Mouse (Mus musculus): ENCODE results near the gene Tfap2a. TPM values are rescaled to one million over a fixed set of nuclear protein-coding genes. Genes with fewer than 3 reads are reported as not detected.

The Tfap2a gene
- total RNA-seq, 2 experiments from 2014 or later = 0.32 to 0.66 TPM

DNA sequence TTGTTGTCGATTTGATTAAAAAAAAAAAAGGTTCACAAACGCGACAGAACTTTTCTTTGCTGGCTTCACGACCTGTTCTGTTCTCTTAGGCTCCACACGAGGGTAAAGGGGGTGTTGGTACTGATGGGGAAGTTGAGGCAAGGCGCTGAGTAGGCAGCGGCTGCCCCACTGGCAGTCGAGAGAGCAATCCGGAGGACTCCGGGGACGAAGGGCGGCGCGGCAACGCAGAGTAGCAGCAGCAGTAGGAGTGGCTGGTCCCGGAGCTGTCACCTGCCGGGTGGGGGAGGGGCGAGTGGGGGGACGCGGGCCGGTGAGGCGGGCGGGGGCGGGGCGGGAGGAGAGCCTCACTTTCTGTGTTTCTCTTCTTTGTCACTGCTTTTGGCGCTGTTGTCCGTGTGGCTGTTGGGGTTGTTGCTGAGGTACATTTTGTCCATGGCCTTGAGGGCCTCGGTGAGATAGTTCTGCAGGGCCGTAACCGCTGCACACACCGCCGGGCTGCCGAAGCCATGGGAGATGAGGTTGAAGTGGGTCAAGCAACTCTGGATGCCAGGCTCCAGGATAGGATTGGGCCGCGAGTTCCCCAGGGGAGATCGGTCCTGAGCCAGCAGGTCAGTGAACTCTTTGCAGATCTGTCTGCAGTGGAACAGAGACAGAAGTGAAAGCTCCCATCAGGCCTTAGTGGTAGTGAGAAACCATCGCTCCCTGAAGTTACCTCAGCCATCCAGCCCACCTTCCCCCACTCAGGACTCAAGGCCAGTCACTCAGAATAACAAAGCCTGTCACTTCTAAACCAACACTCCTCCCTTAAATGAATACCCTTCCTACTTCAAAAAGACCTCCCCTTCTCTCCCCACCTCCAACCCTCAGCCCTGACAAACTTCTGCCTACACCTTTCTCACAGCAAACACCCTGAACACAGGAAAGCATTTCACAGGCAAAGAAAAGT lies 21.1 kb downstream of the Tfap2a start:
- intact Hi-C loops (cut with DNase I) = no loop called here

DNA sequence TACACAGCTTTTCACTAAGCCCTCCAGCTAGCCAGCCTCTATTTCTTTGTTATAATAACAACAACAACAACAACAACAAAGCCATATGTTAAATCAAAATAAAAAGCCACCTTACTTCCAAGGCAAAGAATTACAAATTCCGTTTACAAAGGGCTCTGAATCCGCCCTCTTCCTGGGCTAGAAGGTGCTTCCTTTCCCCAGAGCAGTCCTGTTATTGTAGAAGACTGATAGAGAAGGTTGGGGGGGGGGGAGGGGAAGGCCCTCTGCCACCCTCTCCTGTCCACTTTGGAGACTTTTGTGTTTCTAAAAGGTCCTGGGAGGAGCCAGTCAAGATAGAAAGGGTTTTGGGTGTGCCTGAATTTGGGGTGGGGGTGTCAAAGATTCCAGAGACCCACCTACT lies 23.6 kb downstream of the Tfap2a start:
- no peak for DNase-seq

More for the DNA sequence above, 21.1 kb downstream of the Tfap2a start:
- no peak for DNase-seq

DNA sequence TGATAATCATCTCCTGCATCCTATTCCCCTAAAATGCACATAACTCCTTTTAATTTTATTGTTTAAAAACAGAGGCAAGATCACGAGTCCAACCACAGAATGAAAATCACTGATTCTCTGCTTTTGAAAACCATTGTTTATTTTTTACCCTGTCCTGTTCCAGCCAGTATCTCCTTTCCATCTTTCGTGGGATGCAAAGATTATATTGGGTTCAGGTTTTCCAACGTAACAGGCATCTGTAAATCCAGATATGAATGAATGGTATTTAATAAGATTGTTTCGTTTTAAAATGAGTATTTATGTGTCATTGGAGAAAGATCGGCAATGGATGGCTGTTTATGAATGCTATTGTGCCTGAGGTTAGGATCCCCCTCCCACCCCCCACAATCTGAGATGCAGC lies 24.5 kb downstream of the Tfap2a start:
- intact Hi-C loops (cut with DNase I) = no loop called here
- DNase-seq = no peak

More for the DNA sequence above, 23.6 kb downstream of the Tfap2a start:
- intact Hi-C loops (cut with DNase I) = no loop called here

DNA sequence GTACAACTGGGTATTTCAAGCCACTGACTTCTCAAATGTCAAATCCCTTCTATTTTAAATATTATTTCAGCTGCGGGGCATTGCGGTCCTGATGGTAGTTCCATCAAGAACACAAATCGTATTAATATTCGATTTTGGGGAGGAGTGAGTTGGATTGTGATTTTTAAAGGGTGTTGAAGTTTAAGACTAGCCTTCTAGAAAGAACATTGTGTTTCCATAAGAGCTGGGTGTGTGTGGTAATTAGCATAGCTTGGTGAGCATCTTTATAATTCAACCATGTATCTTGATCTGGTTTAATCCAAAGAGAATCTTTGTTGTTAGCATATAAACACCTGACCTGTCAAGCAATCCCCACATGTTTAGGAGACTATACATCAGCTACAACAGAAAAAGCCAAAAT lies 24.9 kb downstream of the Tfap2a start:
- no peak for DNase-seq
- intact Hi-C loops (cut with DNase I) = no loop called here

DNA sequence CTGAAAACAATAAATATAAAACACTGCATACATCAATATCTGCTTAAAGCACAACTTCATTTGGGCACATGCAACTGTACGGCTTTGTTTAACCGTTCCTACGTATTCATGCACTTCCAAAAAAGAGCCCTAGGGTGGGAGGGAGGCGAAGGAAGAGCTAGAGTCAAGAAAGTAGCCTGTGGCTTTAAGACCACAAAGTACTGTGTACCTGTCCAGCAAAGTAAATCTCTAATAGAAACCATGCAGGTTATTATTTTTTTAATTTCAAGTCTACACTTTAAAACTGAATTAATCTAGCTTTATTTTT lies 25.7 kb downstream of the Tfap2a start:
- DNase-seq = no peak
- intact Hi-C loops (cut with DNase I) = no loop called here

DNA sequence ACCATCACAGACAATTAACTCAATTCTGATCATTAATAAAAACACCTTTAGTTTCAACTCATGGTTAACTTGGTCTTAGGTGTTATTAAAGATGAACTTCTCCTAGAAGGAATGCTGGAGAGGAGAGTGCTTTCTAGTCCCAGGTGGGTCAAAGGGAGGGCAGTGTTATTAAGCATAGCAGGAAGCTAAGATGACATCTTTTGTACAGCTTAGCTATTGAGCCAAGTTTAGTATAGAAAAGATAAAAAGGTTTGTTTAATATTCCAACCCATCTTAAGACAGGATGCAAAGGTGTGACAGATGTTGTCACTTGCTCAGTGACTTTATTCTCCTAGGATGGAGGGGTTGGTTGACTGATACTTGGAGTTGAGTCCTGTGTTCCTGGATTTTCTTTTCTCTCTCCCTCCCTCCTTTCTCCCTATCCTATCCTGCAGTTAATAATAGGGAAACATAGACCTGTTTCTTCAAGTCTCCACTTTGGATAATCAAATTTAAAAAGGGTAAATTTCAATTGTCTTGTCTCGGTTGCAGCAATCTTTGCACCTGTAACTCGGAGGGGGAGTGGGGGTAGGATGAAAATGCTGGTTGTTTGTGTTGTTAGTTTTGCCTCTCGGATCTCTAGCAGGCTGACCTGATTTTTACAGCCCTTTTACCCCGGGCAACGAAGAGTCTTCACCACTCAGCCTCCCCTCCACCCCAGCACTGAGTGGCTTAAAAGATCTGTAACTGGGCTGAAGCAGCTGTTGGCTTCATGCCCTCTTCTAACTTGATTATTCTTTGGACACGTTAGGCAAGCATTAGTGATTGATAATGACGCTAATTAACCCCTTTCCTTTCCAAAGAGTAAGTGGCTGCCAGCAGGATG lies 26.3 kb downstream of the Tfap2a start:
- no peak for DNase-seq
- intact Hi-C loops (cut with DNase I) = no loop called here

DNA sequence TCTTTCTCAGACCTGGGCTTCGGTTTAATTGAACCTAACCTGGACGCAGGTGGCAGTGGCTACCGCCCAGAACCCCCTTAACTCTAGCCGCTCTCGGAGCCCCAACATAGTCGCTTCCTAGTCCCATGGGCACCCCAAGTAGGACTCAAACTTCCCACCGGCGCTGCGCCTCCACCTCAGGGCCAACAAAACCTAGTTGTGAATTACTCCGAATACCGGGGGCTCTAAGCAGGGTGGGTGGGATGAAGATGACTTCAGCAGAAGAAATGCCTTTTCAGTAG lies 28.2 kb downstream of the Tfap2a start:
- intact Hi-C loops (cut with DNase I) = no loop called here
- DNase-seq = no peak

DNA sequence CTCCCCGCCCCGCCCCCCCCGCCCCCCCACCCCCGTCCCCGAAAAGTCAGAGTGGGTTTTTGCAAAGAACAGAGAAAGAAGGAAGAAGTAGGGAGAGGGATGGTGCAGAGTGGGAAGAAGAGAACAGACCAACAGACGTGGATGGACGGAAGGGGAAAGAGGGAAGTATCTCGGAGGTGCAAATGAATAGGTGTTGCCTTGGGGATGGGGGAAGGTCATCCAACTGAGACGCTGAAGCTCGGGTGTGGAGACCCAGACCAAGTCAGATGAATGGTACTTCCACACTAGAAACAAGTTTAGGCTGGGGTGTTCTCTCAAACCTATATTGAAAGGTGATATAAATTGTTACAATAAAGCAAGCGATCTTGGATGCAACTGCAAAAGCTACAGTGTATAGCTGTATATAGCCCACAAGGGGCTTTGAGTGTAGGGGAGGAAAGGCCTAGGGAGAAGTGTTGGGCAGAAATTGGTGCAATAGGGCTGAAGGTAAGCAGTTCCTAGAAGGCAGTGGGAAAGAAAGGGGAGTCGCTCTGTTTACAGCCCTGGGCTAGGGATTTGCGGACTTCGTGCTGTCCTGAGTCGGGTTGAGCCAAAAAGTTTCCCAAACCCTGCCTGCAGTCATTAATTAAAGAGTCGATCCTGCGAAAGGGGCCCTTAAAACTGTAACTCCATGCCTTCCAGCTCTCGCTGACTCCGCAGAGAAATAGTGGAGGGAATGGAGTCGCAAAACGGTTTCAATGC lies 28.7 kb downstream of the Tfap2a start:
- no peak for DNase-seq
- intact Hi-C loops (cut with DNase I) = no loop called here

DNA sequence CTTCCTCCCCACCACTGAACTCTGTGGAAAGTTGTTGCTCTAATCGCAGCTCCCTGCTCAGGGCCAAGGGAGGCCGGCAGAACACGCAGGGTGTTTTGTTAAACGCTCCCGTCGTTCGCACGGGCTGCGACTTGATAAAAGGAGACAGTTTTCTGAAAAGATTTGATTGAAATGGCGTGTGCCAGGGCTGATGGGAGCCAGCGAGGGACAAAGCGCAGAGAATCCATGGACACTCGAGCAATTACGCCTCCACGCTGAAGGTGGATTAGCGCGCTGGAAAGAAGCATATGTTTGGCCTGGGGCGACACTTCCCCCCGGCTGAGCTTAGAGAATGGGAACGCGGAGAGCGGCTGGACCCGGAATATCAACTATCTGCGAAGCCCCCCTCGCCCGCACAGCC lies 29.3 kb downstream of the Tfap2a start:
- intact Hi-C loops (cut with DNase I) = no loop called here
- DNase-seq = peak; percentile 64

DNA sequence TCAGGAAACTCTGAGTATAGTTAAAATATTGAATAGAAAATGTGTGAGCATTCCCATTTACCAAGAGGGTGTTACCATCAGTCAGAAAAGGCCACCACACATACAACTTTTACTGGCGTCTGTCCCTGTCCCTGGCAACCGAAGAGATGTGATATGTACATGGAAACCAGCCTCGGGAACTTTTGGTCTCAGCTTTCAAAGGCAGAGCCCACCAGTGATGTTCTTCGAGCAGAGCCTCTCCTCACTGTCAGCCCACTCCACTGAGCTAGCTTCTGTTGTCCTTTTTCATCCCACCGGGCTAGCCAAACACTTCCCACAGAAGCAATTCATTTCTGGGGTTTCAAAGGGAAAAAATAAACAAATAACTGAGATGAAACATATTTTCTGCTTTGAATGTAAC lies 29.9 kb downstream of the Tfap2a start:
- intact Hi-C loops (cut with DNase I) = no loop called here
- DNase-seq = no peak

DNA sequence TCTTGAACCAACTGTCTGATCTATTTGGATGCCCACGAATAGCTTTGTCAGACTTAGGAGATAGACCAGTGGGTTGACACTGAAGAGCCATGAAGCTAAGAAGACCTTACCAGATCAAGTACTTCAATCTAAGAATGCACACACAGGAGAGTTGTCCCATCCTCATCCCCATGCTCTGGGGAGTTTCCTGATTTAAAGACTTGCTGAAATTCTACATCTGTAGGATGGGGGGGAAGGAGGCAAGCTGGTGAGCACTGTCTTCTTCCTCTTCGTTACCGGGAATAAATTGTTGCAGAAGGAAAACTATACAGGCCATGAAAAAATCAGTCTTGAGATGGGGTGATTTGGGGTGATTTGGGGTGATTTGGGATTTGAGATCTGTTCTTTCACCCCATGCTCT lies 30.5 kb downstream of the Tfap2a start:
- no peak for DNase-seq
- intact Hi-C loops (cut with DNase I) = no loop called here

DNA sequence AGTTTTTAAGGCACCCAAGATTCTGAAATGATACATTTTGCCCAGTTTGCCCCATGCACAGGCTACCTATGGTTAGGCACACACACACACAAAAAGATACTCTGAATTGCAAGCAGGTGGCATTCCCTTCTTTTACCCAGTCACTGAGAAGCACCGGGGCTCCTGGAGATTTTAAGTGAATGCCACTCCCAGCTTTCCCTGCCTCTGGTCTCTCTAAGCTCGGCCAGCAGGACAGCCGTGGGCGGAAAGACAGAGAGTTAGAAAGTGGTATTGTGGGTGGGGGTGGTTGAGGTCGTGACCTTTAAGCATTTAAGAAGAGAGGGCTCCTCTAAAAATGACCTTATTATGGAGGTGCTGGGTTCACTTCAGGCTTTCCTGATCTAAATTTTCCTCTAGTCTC lies 31.6 kb downstream of the Tfap2a start:
- no peak for DNase-seq
- intact Hi-C loops (cut with DNase I) = no loop called here

DNA sequence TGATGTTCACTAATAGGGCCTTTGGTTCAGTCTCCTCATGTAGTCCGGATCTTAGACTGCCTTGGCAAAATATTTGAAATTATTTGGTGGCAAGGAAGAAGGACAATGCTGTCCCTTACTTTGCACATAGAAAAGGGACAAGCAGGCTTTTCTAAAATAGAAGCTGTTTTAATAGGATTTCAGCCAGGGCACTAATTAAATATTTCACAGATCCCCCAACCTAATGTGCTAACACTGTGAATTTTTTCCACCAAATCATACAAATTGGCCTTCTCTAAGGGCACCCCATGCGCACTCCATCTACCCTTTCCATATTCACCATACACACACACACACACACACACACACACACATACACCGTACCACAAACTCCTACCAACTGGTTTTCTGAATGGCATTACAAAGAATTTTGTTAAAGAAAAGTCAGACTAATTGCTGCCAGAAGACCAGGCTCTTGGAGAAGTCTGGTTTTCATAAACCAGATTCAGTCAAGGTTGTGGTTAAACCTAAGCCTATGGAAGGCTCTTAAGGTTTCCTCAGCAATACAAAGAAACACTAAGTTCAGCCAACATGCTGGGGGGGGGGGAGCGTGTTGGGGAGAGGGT lies 32.3 kb downstream of the Tfap2a start:
- no peak for DNase-seq
- intact Hi-C loops (cut with DNase I) = no loop called here

DNA sequence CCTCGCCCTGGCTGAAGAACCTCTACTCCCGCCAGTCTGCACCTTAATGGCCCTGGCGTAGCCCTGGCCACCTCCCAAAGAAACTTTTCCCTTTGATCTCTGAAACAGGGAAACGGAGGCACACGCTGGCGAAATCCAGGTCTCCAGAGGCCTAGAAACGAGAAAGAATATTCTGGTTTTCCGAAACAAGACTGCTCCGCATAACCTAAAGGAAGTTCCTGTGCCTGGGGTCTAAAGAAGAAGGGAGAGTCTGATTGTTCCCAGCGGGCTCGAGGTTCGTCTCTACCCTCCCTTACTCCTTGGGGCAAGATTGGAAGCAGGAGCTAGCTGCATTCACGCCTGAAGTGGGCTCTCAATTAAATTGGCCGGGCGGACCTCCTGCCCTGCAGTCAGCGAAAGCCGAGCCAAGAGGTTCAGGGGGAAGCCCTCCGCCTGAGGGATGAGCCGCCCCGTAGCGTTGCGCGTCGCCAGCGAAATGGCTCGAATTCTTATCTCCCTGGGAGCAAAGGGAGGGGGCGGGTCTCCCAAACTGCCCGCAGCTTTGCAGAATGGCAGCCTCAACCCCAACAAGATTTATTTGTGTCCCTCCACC lies 33.2 kb downstream of the Tfap2a start:
- intact Hi-C loops (cut with DNase I) = no loop called here
- peak; percentile 34 for DNase-seq

DNA sequence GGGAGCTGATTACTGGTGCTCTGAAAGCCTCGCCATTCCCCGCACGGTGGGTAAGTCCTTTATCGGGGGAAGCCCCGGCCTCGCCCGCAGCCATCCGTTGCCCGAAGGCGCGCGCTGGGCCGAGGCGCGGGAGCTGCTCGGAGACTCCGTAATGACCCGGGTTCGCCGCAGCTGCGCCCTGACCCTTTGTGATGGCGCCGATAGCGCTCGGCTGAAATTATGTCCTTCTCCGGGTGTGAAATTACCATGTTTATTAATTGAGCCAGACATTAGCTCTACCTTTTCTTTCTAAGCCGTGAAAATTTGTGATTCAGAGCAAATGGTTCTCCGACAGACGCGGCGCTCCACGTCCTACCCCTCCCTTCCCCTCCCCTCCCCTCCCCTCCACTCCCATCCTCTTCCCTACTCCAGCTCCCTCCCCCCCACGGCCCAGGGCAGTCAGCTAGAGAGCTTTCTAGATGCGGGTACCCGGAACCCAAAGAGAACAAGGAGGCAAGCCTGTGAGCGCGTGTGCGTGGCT lies 34.1 kb downstream of the Tfap2a start:
- DNase-seq = peak; percentile 59
- intact Hi-C loops (cut with DNase I) = no loop called here

DNA sequence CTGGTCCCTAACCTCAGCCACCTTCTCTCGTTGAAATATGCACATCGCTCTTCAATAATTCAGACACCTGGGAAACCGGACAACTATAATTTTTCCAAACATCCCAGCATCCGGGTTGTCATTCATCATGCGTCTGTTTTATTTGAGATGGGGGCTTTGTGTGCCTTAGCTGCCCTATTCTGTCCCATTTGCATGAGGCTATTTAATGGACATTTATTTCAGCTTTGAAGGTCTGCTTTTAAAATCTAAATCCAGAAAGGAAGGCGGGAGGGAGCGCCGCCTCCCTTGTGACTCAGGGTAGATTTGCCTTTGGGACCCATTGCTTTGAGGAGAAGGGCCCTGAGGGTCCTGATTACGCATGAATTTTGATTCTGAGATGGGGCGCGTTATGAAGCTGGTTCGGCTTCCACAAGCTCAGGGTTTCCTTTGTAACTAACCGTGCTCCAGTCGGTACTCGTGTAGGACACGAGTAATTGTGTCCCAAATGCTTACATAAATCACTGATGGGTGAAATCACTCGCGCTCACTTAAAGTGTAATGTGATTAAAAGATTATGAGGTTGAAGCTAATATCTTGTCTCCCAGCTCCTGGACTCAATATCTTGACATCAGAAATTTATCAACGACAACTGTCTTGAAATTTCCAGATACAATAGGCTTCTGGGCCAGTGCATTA lies 34.9 kb downstream of the Tfap2a start:
- intact Hi-C loops (cut with DNase I) = no loop called here
- DNase-seq = no peak

DNA sequence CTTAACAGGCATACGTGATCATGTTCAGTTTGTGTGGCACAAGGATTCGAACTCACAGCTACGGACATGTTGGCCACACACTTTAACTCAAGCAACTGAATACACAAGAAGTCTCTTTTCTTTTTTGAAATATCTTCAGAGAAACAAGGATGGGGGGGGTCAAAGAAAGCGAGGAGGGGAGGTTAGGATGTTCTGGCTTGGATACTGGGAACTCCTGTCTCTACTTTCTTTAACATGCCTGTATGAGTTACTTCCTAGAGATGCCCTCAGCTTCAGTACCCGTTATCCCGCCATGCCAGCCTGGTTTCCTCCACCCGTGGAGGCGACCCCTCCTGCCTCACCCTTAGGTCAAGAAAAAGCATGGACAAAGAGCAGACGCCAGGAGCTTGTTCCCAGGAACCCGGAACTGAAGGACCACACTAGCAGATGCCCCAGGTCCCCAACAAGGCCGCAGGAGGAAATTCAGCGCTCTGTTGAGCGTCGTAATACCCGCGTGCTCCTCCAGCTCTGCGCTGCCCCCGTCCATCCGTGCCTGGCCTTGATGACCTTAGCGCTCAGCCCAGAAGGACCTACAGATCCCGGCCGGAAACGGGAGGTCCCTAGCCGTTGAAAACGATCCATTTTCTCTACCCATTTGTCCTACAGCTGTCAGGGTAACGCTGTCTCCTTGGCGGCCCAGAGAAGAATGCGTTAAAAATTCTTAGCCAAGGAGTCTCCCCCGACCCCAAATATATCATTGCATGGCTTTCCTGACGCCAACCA lies 35.6 kb downstream of the Tfap2a start:
- intact Hi-C loops (cut with DNase I) = no loop called here
- no peak for DNase-seq

DNA sequence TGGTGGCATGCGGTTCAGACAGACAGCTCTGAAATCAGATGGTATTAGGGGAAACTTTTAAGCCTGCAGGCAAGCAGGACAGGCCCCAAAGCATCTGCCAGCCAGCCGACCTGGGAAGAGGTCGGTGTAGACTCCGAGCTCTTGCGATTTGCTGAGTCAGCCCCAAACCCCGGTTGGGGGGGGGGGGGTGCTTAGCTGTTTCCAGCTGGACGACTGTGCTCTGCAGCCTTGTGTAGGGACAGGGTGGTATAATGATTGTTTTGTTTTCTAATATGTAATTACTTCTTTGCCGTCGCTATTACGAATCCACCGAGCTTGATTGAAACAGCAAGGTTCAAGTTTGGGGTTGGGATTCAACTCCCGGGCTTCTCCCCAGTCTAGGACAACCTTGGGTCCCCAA lies 36.5 kb downstream of the Tfap2a start:
- intact Hi-C loops (cut with DNase I) = no loop called here
- DNase-seq = no peak

DNA sequence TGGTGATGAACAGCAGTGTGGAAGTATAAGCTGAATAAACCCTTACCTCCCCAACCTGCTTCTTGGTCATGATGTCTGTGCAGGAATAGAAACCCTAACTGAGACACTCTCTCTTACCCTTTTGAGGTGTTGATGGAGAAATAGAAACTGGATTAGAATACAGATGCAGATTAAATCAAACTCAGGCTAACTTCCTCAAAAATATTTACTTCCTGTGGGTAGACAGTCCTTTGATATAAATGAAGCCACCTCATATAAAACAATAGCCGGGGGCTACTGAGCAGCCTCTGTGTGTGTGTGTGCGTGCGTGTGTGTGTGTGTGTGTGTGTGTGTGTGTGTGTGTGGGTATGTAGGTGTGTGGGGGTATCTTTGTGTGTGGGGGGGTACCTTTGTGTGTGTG lies 52.4 kb downstream of the Tfap2a start:
- intact Hi-C loops (cut with DNase I) = no loop called here

More for the DNA sequence above, 52.4 kb downstream of the Tfap2a start:
- no peak for DNase-seq

All from left cerebral cortex, postnatal 4 days (tissue).